22 mouse cellular contexts compared by ENCODE assay signal in the genomic region with DNA sequence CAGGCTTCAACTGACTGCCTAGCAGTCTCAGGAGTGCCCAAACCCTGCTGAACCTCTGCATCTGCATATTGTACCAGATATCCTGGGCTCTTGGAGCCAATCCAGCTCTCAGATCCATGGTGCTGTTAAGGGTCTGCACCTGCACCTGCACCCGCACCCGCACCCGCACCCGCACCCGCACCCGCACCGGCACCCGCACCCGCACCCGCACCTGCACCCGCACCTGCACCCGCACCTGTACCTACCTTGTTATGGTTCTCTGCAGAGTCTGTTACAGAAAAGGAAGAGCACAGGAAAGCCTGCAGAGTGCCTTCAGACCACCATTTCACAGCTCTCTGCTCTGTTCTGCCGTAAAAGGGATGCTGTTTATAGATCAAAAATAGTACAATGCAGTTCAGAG. TPM values are rescaled to one million over a fixed set of nuclear protein-coding genes. Genes with fewer than 3 reads are reported as not detected.
DNase-seq lines count a peak whose midpoint lies in the region; ATAC-seq and TF ChIP-seq lines count a peak whose summit lies in the region.
"Had no signal": no experiment of that assay in that cellular context is flagged by ENCODE, and none has a peak within 500 bp of the region (broad histone marks: within the 10 kb centered on the region; RNA-seq: fewer than 3 reads in every experiment).

No protein-coding gene starts in this region.

- H3K36me3 ChIP-seq in midbrain, embryonic 11.5 days (ENCODE audit: control insufficient read depth, insufficient read depth, low read length): 0 out of 2 replicates have a peak, but pooled peaks cover 2% of the 10 kb centered on the region
- H3K36me3 ChIP-seq in midbrain, postnatal 0 days (ENCODE audit: insufficient read depth, low read length): peaks cover 8% of the 10 kb centered on the region; the same call in 1 of the 2 replicates
- H3K36me3 ChIP-seq in thymus, adult 2 months (ENCODE audit: control insufficient read depth, insufficient read depth, low read length): peaks cover 9% of the 10 kb centered on the region; the same call in 1 of the 2 replicates

- H3K9ac ChIP-seq in midbrain, embryonic 11.5 days (ENCODE audit: low read length): no peak overlapping the region
- H3K9ac ChIP-seq in midbrain, postnatal 0 days (replicated peaks; ENCODE audit: low read length, poor library complexity, severe bottlenecking): no peak overlapping the region
- H3K9ac ChIP-seq: embryonic facial prominence, embryonic 15.5 days; hindbrain, embryonic 15.5 days had no signal

- no peaks in the 10 kb centered on the region for H3K4me1 ChIP-seq in midbrain, embryonic 11.5 days (ENCODE audit: control insufficient read depth, insufficient read depth, low read length)
- H3K4me1 ChIP-seq in midbrain, postnatal 0 days (ENCODE audit: insufficient read depth, low read length): no peaks in the 10 kb centered on the region
- H3K4me1 ChIP-seq in thymus, adult 2 months (replicated peaks; ENCODE audit: control insufficient read depth, insufficient read depth, low read length): peaks cover 21% of the 10 kb centered on the region
- H3K4me1 ChIP-seq: embryonic facial prominence, embryonic 15.5 days; forebrain, embryonic 10.5 days; heart, embryonic 10.5 days had no signal

- no peak for TF ChIP-seq POLR2A in thymus, adult 2 months (IDR thresholded peaks at IDR 0.05; ENCODE audit: control insufficient read depth, extremely low read depth, insufficient read depth, low read length, poor library complexity)

- no peak for ATAC-seq in midbrain, embryonic 11.5 days (ENCODE audit: low FRiP score)
- no peak for ATAC-seq in midbrain, postnatal 0 days (ENCODE audit: low FRiP score)
- ATAC-seq: forebrain, embryonic 14.5 days had no signal

- no peak for TF ChIP-seq CTCF in midbrain, postnatal 0 days (IDR thresholded peaks at IDR 0.05)
- no peak for TF ChIP-seq CTCF in thymus, adult 2 months (IDR thresholded peaks at IDR 0.05; ENCODE audit: borderline replicate concordance, control insufficient read depth, extremely low read depth, insufficient read depth, low read length, poor library complexity)

- no peak overlapping the region for H3K27ac ChIP-seq in midbrain, embryonic 11.5 days (ENCODE audit: low read depth, low read length)
- no peak overlapping the region for H3K27ac ChIP-seq in midbrain, postnatal 0 days (ENCODE audit: low read depth, low read length)
- H3K27ac ChIP-seq in thymus, adult 2 months (ENCODE audit: control insufficient read depth, insufficient read depth, low read length): peak overlapping the region; percentile 85
- H3K27ac ChIP-seq: embryonic facial prominence, embryonic 15.5 days; forebrain, embryonic 10.5 days; gastrocnemius, adult 2 months; heart, embryonic 10.5 days; hindbrain, embryonic 15.5 days had no signal

- H3K27me3 ChIP-seq in midbrain, embryonic 11.5 days (ENCODE audit: control insufficient read depth, insufficient read depth, low read length): no peaks in the 10 kb centered on the region
- H3K27me3 ChIP-seq in midbrain, postnatal 0 days (ENCODE audit: insufficient read depth, low read length): no peaks in the 10 kb centered on the region
- no peaks in the 10 kb centered on the region for H3K27me3 ChIP-seq in thymus, adult 2 months (ENCODE audit: control insufficient read depth, insufficient read depth, low read length)
- H3K27me3 ChIP-seq: CH12.LX; embryonic facial prominence, embryonic 15.5 days; hindbrain, embryonic 15.5 days had no signal

- WGBS in midbrain, embryonic 11.5 days: 89% methylated on average over 13 of the region's 13 CpGs
- 88% methylated on average over 13 of the region's 13 CpGs for WGBS in midbrain, postnatal 0 days
- 23% methylated on average over 13 of the region's 13 CpGs for WGBS in thymus, adult 2 months

- no peak overlapping the region for H3K4me2 ChIP-seq in midbrain, embryonic 11.5 days
- no peak overlapping the region for H3K4me2 ChIP-seq in midbrain, postnatal 0 days (ENCODE audit: low read depth, low read length, poor library complexity, severe bottlenecking)
- H3K4me2 ChIP-seq: embryonic facial prominence, embryonic 15.5 days; hindbrain, embryonic 15.5 days had no signal

- H3K9me3 ChIP-seq in midbrain, embryonic 11.5 days (ENCODE audit: control insufficient read depth, low read length): no peaks in the 10 kb centered on the region
- H3K9me3 ChIP-seq in midbrain, postnatal 0 days (ENCODE audit: low read length): no peaks in the 10 kb centered on the region
- H3K9me3 ChIP-seq: embryonic facial prominence, embryonic 15.5 days; forebrain, embryonic 10.5 days; heart, embryonic 10.5 days; hindbrain, embryonic 15.5 days had no signal

- DNase-seq in midbrain, embryonic 11.5 days (ENCODE audit: low spot score, missing footprints): peak; percentile 51
- no peak for DNase-seq in midbrain, postnatal 0 days (ENCODE audit: low spot score)
- DNase-seq in thymus, adult 2 months: peak; percentile 43
- DNase-seq in thymus, postnatal 25 days: peak; percentile 39
- no peak for DNase-seq in layer of hippocampus, postnatal 25 days (ENCODE audit: extremely low spot score in 1 of 2, low spot score in 1 of 2)
- DNase-seq in cerebellum, adult 18-20 months: no peak
- DNase-seq: adrenal gland, adult 2 months; adrenal gland, postnatal 25 days; cerebellum, adult 8-10 months; cerebellum, postnatal 14 days; embryo, embryonic 11 days; gastrocnemius, adult 2 months; gastrocnemius, postnatal 36 days; heart, adult 18-20 months; heart, postnatal 10 days had no signal

- H3K4me3 ChIP-seq in midbrain, embryonic 11.5 days (ENCODE audit: low read depth, low read length): no peak overlapping the region
- no peak overlapping the region for H3K4me3 ChIP-seq in midbrain, postnatal 0 days (ENCODE audit: low read depth, low read length)
- H3K4me3 ChIP-seq in thymus, adult 2 months (ENCODE audit: control insufficient read depth, insufficient read depth, low read length): no peak overlapping the region
- H3K4me3 ChIP-seq: embryonic facial prominence, embryonic 15.5 days; erythroblast, embryonic 14.5 days; forebrain, embryonic 10.5 days; gastrocnemius, adult 2 months; heart, embryonic 10.5 days; hindbrain, embryonic 15.5 days had no signal

RNA-seq across cellular contexts. Expression of gene Anapc4, which starts 38.2 kb away (rescaled TPM):
- polyA plus RNA-seq in midbrain, embryonic 11.5 days (2014; fragmentation: Nextera tagmentation; extraction: Ambion mirVana): 133 and 141 TPM in 2 replicates
- 66.4 and 71.1 TPM in 2 replicates for total RNA-seq in midbrain, postnatal 0 days (2014; rRNA removed)
- 72.3 and 74.4 TPM in 2 replicates for polyA plus RNA-seq in midbrain, postnatal 0 days (2015; fragmentation: Nextera tagmentation; extraction: Ambion mirVana)
- 21.7 and 26.3 TPM in 2 replicates for polyA plus RNA-seq in thymus, adult 2 months (2012; rRNA removed)
- total RNA-seq in layer of hippocampus, postnatal 25 days (2021): 10 to 100 TPM; 66.5 to 78.4 TPM

Comparison
In these comparisons a context has a peak if more than half of its experiments do, and no peak if none do; other contexts are left out.
1. DNase-seq: peak in midbrain, embryonic 11.5 days (single experiment), thymus, adult 2 months (single experiment) and thymus, postnatal 25 days (single experiment); none in midbrain, postnatal 0 days (single experiment), layer of hippocampus, postnatal 25 days (0 of 2) and cerebellum, adult 18-20 months (0 of 2).